Mouse (Mus musculus): ENCODE results near the gene Cox17. TPM values are rescaled to one million over a fixed set of nuclear protein-coding genes. Genes with fewer than 3 reads are reported as not detected.

Cox17 gene
- total RNA-seq, 2 experiments from 2014 or later: 121 to 152 TPM

DNA sequence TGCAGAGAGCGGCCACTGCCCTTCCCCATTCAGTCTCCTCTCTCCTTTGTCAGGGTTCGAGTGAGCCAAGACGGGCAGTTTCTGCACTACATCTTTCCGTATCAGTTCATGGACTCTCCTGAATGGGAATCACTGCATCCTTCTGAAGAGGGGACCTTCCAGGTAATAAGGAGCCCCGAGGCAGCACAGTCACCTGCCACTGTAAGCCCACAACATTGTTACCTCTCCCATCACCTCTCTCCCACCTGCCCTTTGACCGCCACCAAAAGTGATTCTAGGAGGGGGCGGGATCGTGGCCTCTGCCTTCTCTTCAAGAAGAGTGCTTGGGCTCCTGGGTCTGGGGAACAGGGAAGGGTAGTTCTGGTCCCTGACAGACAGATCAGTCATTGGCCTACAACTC, 22.6 kb downstream of the Cox17 start:
- intact Hi-C loops (cut with DNase I): no loop called here
- DNase-seq: no peak

DNA sequence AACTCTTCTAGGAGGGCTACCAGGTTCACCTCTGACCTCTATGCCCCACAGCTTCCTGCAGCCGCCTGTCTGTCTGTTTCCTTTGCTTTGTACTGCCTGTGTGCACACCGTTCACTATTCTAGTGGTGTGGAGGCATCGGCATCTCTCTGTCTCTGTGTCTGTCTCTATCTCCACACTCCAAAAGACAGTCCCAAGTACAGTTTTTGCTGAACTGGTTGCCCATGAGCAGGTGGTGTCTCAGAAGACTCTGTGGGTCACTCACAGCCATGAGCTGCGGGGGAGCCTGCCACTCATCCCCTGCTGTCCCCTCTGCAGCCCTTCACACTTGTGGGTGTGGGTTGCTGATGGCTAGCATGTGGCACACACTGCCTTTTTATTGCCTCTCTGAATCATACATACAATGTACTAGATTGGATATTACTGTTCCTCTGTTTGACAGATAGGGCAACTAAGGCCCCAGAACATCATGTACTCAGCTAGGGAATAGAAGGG, 23.2 kb downstream of the Cox17 start:
- DNase-seq: no peak
- intact Hi-C loops (cut with DNase I): no loop called here

DNA sequence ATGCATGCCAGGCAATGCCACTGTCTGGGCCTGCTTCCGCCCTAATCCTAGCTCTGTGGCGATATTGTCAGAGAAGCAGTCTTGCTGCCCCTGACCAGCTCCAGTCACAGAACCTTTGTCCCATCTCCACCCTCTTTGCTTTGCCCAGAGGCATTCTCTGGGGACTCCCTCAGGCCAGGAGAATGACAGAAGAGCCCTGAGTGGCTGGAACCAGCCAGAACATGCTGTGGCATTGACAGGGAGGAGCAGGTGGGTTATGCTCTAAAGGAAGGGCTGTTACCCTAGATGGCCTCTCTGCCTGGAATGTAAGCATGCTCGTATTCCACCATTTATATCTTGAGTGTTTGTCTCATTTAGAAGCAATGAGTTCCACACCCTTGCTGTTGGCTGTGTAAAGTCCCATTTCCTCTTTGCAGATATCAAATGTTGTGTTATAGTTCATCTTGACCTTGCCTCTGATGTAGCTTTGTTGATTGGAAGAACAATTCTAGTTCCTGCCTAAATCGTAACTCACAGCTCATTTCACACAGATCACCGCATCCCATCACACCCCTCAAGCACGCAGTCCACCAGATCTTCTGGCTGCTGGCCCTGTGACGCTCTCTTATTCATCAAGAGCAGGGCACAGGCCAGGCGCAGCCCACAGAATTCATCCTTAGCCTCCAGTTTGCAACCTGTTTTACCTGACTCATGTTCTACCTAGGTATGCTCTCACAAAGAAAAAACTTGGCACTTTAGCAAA, 24.0 kb downstream of the Cox17 start:
- intact Hi-C loops (cut with DNase I): no loop called here
- peak; percentile 41 to 49 for DNase-seq

GRCm38 (mm10) chr16:38371705-38372296, 25.0 kb downstream of the Cox17 start:
- intact Hi-C loops (cut with DNase I): no loop called here
- no peak for DNase-seq

GRCm38 (mm10) chr16:38372876-38373275, 26.1 kb downstream of the Cox17 start:
- intact Hi-C loops (cut with DNase I): no loop called here
- no peak for DNase-seq

GRCm38 (mm10) chr16:38373439-38373838, 26.6 kb downstream of the Cox17 start:
- no peak for DNase-seq
- intact Hi-C loops (cut with DNase I): no loop called here

DNA sequence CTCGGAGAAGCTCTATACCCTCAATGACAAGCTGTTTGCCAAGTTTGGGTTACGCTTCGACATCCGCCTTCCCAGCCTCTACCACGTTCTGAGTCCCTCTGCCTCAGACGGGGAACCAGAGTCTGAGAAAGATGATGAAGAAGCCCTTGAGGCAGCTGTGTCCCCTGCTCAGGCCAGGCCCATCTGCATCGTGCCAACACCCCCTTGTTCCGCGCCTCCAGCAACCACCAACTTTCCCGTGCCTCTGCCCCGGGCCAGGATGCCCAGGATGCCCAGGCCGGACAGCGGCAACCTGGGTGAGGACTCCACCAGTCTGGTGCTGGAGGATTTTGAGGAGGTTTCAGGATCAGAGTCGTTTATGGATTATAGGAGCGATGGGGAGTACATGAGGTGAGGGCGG, 27.1 kb downstream of the Cox17 start:
- intact Hi-C loops (cut with DNase I): no loop called here
- DNase-seq: no peak

GRCm38 (mm10) chr16:38374379-38375140, 27.8 kb downstream of the Cox17 start:
- no peak for DNase-seq
- intact Hi-C loops (cut with DNase I): no loop called here

DNA sequence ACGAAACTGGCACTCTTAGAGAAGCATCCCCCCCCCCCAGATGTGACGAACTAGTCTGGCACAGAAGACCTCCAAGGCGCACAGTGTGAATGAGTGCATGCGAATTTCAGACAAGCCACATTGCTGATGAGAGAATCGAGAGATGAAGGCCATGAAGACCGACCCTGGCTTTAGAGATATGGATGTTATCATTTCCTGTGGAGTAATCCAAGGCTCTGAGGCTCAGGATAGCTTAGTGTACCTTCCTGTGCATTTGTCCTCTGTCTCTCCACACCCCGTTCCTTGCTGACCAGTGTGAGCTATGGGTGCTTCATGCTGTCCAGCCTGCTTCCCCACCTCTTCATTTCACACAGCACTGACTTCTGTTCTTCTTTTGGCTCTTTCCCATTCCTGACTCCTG, 28.4 kb downstream of the Cox17 start:
- DNase-seq: no peak
- intact Hi-C loops (cut with DNase I): no loop called here

- intact Hi-C loops (cut with DNase I): no loop called here
- peak in 1 of 2 experiments; percentile 29 for DNase-seq
These were observed 29.5 kb downstream of the Cox17 start for GRCm38 (mm10) chr16:38376163-38376840.

GRCm38 (mm10) chr16:38376841-38377249, 30.1 kb downstream of the Cox17 start:
- intact Hi-C loops (cut with DNase I): no loop called here
- no peak for DNase-seq

DNA sequence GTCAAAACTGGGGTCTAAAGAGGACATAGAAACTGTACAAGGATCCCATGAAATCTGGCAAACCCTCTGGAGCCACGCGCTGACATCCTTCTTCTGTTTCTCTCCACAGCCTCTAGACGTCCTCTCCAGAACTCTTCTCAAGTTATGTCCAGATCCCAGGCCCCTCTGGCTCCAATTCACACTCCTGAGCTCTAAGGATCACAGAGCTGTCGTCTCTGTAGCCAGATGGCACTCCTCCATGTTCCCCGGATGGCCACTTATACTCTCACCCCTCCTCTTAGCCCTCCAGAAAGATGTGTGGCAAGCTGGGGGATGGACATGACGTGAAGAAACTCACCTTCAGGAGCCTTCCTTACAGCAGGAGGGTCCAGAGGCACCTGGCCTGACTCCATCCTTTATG, 30.8 kb downstream of the Cox17 start:
- DNase-seq: no peak
- intact Hi-C loops (cut with DNase I): no loop called here

DNA sequence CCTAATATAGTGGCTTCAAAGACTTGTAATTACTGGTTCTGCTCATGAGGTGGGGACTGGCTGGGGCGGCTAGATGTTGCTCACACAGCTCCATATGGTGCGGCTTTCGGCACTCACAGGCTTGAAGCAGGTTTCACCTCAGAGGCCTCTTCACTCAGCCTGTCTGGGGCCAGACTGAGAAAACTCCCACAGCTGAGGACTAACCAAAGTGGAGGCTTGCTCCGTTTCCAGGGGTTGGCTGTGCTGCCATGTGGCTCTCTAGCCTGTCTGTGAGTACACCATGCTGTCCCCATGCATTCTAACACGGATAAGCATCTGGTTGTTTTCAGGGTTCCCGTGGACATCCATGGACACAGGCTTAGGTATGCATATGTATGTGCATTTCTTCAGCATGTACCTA, 31.8 kb downstream of the Cox17 start:
- no peak for DNase-seq
- intact Hi-C loops (cut with DNase I): no loop called here

GRCm38 (mm10) chr16:38379088-38379487, 32.3 kb downstream of the Cox17 start:
- intact Hi-C loops (cut with DNase I): no loop called here
- DNase-seq: no peak

DNA sequence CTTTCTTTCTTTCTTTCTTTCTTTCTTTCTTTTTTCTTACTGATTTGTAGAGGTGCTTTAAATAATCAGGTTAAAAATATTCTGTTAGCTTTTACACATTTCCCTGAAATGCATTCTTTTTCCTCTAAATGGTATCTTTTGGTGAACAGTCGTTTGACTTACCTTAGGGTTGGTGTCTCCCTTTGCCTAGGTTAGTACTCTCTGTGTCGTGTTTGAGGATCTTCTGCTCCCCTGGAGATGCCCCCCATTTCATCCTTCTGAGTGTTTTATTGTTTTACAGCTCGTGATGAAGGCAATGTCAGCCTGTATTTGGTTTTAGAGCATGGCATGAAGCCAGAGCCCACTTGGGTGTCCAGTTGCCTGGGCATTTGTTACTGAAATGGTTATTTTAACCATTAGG, 32.7 kb downstream of the Cox17 start:
- intact Hi-C loops (cut with DNase I): no loop called here
- no peak for DNase-seq

DNA sequence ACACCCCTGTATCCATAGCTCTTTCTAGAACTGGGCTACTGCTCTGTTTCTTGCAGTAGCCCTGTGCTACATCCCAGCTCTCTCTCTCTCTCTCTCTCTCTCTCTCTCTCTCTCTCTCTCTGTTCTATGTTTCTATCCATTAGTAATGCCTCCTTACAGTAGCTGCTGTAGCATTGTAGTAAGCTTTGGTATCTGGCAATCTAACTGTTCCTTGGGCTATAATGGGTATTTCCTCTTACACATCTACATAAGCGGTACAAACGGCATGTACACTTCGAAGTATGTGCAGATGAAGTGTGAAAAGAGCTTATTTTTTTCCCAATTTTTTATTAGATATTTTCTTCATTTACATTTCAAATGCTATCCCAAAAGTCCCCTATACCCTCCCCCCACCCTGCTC, 33.1 kb downstream of the Cox17 start:
- DNase-seq: no peak
- intact Hi-C loops (cut with DNase I): no loop called here

- intact Hi-C loops (cut with DNase I): no loop called here
These were observed 36.9 kb downstream of the Cox17 start for GRCm38 (mm10) chr16:38383683-38384082.

DNA sequence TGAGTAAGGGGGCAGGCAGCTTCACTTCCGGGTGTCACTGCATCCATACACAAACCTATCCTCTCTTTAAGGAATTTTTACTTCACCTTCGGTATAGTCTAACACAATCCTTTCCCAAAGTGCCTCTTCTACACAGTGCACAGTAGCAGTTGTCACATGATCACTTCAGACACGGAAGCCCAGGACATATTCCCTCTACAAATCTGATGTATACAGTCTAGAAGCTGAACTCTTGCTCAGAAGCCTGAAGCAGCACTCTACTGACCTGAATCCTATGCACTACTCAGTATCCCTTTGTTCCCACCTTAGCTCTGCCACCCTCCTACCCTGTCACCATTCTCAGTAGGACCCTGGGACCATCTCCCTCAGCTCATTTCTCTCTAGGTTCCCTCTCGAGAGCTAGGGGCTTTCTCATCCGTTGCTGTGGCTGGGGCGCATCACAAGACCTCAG, 38.4 kb downstream of the Cox17 start:
- DNase-seq: no peak
- intact Hi-C loops (cut with DNase I): no loop called here

More at GRCm38 (mm10) chr16:38383683-38384082, 36.9 kb downstream of the Cox17 start:
- DNase-seq: no peak

DNA sequence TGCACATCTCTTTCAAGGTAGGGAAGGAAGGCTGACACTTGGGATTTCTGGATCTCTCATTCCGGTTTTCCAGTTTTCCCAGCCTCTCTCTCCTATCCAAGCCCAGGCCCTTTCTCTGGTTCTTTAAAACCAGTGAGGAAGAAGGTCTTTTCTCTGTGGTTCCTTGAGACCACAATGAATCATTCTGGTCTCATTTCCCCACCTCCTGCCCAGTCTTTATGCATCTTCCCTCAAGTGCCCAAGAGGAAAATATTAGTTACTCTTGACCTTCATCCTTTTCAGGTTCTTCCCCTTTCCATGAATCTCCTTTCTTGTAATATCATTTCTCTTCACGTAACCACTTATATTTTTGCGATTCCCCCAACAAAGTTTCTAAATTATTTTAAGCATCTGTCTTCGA, 38.9 kb downstream of the Cox17 start:
- DNase-seq: no peak
- intact Hi-C loops (cut with DNase I): no loop called here

DNA sequence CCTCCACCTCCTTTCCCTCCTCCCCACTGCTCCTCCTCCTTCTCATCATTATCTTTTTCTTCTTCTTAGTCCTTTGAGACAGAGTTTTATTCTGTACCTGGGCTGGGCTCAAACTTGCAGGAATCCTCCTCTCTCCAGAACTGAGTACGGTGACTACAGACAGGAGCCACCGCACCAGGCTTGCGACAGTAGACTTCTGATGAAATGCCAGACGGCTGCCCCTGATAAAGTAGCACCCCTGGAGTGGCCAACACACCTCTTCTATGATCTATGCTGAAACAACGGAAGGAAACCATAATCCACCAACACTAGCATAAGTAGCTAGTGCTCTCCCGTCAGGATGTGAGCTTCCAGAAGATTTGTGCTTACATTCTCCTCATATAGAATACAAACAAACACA, 40.6 kb downstream of the Cox17 start:
- no peak for DNase-seq
- intact Hi-C loops (cut with DNase I): no loop called here

- intact Hi-C loops (cut with DNase I): no loop called here
- no peak for DNase-seq
These were observed 42.0 kb downstream of the Cox17 start for GRCm38 (mm10) chr16:38388757-38389156.
